Mouse (Mus musculus) lung, embryonic 16.5 days (tissue): ENCODE measurements around the gene Ifrd2. TPM values are rescaled to one million over a fixed set of nuclear protein-coding genes. Genes with fewer than 3 reads are reported as not detected.

Source experiments
- ATAC-seq: fragments of 200-750 bp; cut with Nextera tagmentation; 2 replicates; pipeline ENCODE4 v1.8.0; 2017; ENCODE audit warnings: low read depth, mild to moderate bottlenecking, moderate library complexity
- H3K27ac ChIP-seq: fragments of 300-500 bp; sonication (generic); 2 replicates; pipeline ENCODE4 v1.5.1; 2014; ENCODE audit warnings: mild to moderate bottlenecking, control low read depth, low read length
- H3K27me3 ChIP-seq: fragments of 300-500 bp; sonication (generic); 2 replicates; pipeline ENCODE4 v1.6.1; 2014; ENCODE audit warnings: low read depth, low read length, mixed read lengths; ENCODE audit not compliant: control insufficient read depth, insufficient read depth
- H3K36me3 ChIP-seq: fragments of 300-500 bp; sonication (generic); 2 replicates; pipeline ENCODE4 v1.6.1; 2014; ENCODE audit warnings: low read length; ENCODE audit not compliant: control insufficient read depth, insufficient read depth
- H3K4me1 ChIP-seq: fragments of 300-500 bp; sonication (generic); replicated peaks from 2 replicates; pipeline ENCODE4 v1.6.1; 2014; ENCODE audit warnings: low read length, mixed read lengths; ENCODE audit not compliant: control insufficient read depth, insufficient read depth
- H3K4me2 ChIP-seq: fragments of 300-500 bp; sonication (generic); 2 replicates; pipeline ENCODE4 v1.6.1; 2014; ENCODE audit warnings: low read depth, low read length, control low read depth
- H3K4me3 ChIP-seq: fragments of 300-500 bp; sonication (generic); 2 replicates; pipeline ENCODE4 v1.5.1; 2014; ENCODE audit warnings: mild to moderate bottlenecking, low read length, control low read depth
- H3K9ac ChIP-seq: fragments of 300-500 bp; sonication (generic); 2 replicates; pipeline ENCODE4 v1.6.1; 2014; ENCODE audit warnings: low read length, control low read depth
- H3K9me3 ChIP-seq: fragments of 300-500 bp; sonication (generic); 2 replicates; pipeline ENCODE4 v1.6.1; 2016; ENCODE audit warnings: low read length; ENCODE audit not compliant: control insufficient read depth
- WGBS: fragments of 180-500 bp; shearing (Covaris S2); extraction: QIAGEN DNeasy Blood & Tissue Kit; methylation state at CpG from one replicate; pipeline ENCODE4 v1.1.7; 2014; 5-methylcytosine and 5-hydroxymethylcytosine counted together
- polyA plus RNA-seq: library from polyadenylated mRNA; unstranded; fragments of >200 nt; fragmentation: Nextera tagmentation; extraction: Ambion mirVana; gene quantifications from 2 replicates; pipeline ENCODE4 v1.2.1, GENCODE M21; 2015

The Ifrd2 gene
- polyA plus RNA-seq, 1 experiment from 2014 or later, result 44.1 TPM

DNA sequence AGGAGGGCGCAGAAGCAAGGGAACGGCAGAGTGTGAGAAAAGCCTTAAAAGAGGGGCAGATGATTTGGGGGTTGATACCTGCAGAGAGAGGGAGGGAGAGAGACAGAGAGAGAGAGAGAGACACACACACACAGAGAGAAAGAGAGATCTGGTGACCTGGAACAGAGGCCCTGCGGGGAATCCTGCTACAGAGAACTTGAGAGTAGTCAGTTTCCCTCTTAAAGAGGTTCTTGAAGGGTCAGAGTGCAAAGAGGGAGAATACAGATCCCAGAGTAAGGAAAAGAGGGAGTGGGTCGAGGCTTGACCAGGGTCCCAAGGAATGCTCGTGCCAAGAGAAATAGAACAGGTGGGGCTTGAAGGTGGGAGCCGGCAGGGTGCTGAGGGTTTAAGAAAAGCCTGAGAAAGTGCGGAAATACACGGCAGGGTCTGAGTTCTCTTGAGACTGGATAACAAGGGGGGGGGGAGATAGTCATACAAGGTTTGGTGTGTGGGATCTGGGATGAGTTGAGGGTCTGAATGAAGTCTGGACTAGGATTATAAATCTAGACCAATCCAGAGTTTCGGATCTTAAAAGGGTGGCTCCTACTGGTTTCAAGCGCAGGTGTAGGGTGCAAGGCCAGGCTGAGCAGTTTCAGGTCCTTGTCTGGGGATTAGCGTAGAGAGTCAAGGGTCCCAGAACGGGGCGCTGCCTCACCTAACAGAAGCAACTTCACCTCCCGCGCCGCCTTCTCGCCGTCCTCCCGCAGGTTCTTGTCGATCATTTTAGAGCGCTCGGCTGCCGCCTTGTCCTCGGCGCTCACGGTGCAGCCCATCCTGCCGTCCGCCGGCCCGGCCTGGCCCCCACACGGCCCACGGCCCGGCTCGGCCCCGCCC lies 47.2 kb downstream of the Ifrd2 start:
- WGBS, result under 1% methylated on average over 33 of the region's 35 CpGs
- H3K27ac ChIP-seq, result peak overlapping the region; percentile 95
- peak overlapping the region; percentile 98 for H3K9ac ChIP-seq
- no peaks in the 10 kb centered on the region for H3K9me3 ChIP-seq
- H3K4me2 ChIP-seq, result peak overlapping the region; percentile 97
- peaks cover 42% of the 10 kb centered on the region for H3K4me1 ChIP-seq
- H3K4me3 ChIP-seq, result peak overlapping the region; percentile 96
- H3K36me3 ChIP-seq, result 0 out of 2 replicates have a peak, but pooled peaks cover 4% of the 10 kb centered on the region
- no peaks in the 10 kb centered on the region for H3K27me3 ChIP-seq
- ATAC-seq, result no peak

DNA sequence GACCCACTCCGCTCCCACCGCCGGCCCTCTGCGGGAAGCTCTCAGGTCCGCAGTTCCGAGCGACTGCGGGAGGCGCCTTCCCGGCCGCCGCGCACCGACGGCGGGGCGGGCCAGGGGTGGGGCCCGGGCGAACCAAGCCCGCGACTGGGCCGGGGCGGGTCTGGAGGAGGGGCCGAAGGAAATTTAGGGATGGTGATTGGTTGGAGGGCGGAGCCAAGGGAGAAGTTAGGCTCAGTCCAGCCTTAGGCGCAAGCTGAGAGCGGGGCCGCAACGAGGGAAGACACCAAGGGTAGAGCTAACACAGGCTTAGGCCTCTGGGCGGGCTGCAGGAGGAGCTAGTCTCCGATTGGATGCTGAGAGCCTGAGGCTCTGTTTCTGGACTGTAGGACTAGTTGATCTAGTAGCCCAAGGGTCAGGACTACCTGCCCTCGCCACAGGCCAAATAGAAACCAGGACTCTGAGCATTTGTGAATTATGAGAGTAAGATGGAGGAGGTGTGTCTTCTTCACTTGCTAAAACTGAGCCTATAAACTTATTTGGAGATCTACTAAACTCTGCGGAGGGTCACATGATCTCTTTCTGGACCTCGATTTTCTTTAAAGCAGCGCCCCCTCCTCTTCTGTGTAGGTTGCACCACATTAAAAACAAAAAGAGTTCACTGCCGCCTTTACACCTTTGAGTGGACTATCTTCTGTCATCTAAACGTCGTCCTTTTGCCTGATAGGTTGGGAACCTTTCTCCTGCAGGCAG lies 48.0 kb downstream of the Ifrd2 start, which contains the start of gene Gnai2:
TSS of gene Gnai2 (minus strand) at position 89 of the 750 bp plus-strand sequence.
- H3K4me1 ChIP-seq, result peaks cover 34% of the 10 kb centered on the region
- H3K4me3 ChIP-seq, result peak within 1 kb of the TSS; percentile 96
- H3K27me3 ChIP-seq, result no peaks in the 10 kb centered on the region
- H3K4me2 ChIP-seq, result peak within 1 kb of the TSS; percentile 97
- 2% methylated on average over 35 of the region's 38 CpGs for WGBS
- peak within 1 kb of the TSS; percentile 98 for H3K9ac ChIP-seq
- no peaks in the 10 kb centered on the region for H3K9me3 ChIP-seq
- H3K27ac ChIP-seq, result peak within 1 kb of the TSS; percentile 95
- peak; percentile 96 for ATAC-seq
- H3K36me3 ChIP-seq, result 0 out of 2 replicates have a peak, but pooled peaks cover 4% of the 10 kb centered on the region

DNA sequence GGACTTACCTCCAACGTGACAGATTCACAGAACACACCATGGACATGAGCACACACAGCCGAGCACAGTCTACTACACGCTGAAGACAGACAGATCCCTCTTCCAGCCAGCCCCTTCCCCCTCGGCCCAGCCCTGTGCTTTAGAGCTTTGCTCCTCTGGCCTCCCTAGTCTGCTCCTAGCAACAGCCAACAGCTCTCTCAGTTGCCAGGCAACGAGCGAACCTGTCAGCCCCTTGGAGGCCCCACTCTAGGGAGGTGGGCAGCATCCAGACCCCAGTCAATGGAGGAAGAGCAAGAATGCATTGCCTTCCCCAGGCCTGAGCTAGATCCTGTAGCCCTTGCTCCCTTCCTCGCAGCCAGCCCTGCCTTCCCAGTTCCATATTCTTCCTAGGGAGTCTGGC lies 49.6 kb downstream of the Ifrd2 start:
- Histone ChIP-seq H3K4me1 (peaks cover 17% of the 10 kb centered on the region), H3K9me3 (no peaks in the 10 kb centered on the region), H3K4me3 (no peak overlapping the region), H3K36me3 (no peaks in the 10 kb centered on the region), H3K4me2 (no peak overlapping the region), H3K9ac (no peak overlapping the region), H3K27me3 (no peaks in the 10 kb centered on the region), H3K27ac (no peak overlapping the region)
- 18% methylated on average over 7 of the region's 7 CpGs for WGBS
- no peak for ATAC-seq

DNA sequence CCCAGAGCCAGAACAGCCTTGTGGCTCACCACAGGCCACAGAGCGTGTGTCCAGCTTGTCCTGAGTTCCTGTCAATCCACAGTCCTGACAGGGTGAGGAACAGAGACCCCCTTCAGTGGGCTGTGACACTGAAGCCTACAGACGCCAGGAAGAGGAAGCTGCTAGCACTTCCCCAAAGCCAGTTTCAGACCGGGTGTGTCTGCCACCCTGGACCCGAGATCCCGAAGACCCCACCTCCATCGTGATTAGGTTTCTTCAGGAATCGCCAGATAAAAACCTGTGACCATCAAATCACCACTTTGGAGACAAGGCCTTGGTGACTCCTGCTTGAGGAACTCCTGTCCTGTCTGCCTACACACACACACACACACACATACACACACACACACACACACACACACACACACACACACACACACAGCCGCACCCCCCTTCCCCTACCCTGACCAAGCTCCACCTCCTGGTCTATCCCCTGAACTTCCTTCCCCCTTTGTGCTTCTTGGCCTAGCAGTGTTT lies 52.9 kb downstream of the Ifrd2 start:
- Histone ChIP-seq H3K4me2 (no peak overlapping the region), H3K9ac (no peak overlapping the region), H3K36me3 (no peaks in the 10 kb centered on the region), H3K27me3 (no peaks in the 10 kb centered on the region), H3K4me1 (peaks cover 14% of the 10 kb centered on the region), H3K27ac (no peak overlapping the region), H3K4me3 (no peak overlapping the region), H3K9me3 (no peaks in the 10 kb centered on the region)
- ATAC-seq, result no peak
- 31% methylated on average over 8 of the region's 8 CpGs for WGBS

DNA sequence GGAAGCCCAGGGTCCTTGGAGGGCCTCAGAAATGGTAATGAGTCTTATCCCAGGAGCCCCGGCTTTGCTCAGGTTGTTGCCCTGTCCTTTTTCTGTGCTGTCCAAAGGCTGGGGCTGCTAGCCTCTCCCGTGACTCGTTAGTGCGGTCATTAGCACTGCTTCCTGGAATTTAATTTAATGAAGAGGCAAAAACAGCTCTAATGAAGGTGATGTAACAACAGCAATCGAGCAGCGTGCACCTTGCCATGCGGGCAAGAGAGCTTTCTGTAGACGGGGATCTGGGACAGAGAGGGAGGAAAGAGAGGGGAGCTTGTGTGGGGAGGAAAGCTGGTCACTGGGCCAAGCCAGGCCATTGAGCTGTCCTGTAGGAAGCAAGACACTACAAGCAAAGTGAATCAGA lies 54.2 kb downstream of the Ifrd2 start:
- no peak overlapping the region for H3K4me3 ChIP-seq
- no peak for ATAC-seq
- H3K4me2 ChIP-seq, result no peak overlapping the region
- no peaks in the 10 kb centered on the region for H3K36me3 ChIP-seq
- no peaks in the 10 kb centered on the region for H3K27me3 ChIP-seq
- H3K9me3 ChIP-seq, result no peaks in the 10 kb centered on the region
- no peak overlapping the region for H3K27ac ChIP-seq
- 69% methylated on average over 8 of the region's 8 CpGs for WGBS
- H3K9ac ChIP-seq, result no peak overlapping the region
- peaks cover 8% of the 10 kb centered on the region; the same call in 1 of the 2 replicates for H3K4me1 ChIP-seq

Other genes starting within 250 kb of the Ifrd2 start
- 11.5 and 12.4 TPM in 2 replicates for gene Hemk1, start 249.3 kb upstream of the Ifrd2 start, polyA plus RNA-seq
- 0.83 and 0.85 TPM in 2 replicates for gene 6430571L13Rik, start 247.0 kb upstream of the Ifrd2 start, polyA plus RNA-seq
- 0.38 and 0.60 TPM in 2 replicates for gene Cacna2d2, start 188.0 kb upstream of the Ifrd2 start, polyA plus RNA-seq
- gene Tmem115, start 53.7 kb upstream of the Ifrd2 start, polyA plus RNA-seq, result 39.0 and 39.4 TPM in 2 replicates
- 27.6 and 32.9 TPM in 2 replicates for gene Cyb561d2, start 45.4 kb upstream of the Ifrd2 start, polyA plus RNA-seq
- 41.9 and 43.7 TPM in 2 replicates for gene Nprl2, start 45.4 kb upstream of the Ifrd2 start, polyA plus RNA-seq
- 16.7 and 19.7 TPM in 2 replicates for gene Zmynd10, start 40.3 kb upstream of the Ifrd2 start, polyA plus RNA-seq
- gene Rassf1, start 36.1 kb upstream of the Ifrd2 start, polyA plus RNA-seq, result 55.4 and 58.5 TPM in 2 replicates
- gene Tusc2, start 24.4 kb upstream of the Ifrd2 start, polyA plus RNA-seq, result 35.6 and 41.6 TPM in 2 replicates
- gene Hyal2, start 19.7 kb upstream of the Ifrd2 start, polyA plus RNA-seq, result 101 and 102 TPM in 2 replicates
- 10.1 and 13.8 TPM in 2 replicates for gene Hyal1, start 10.7 kb upstream of the Ifrd2 start, polyA plus RNA-seq
- 22.3 and 23.0 TPM in 2 replicates for gene Naa80, start 8.8 kb upstream of the Ifrd2 start, polyA plus RNA-seq
- 0.97 and 1.6 TPM in 2 replicates for gene Hyal3, start 6.8 kb upstream of the Ifrd2 start, polyA plus RNA-seq
- 11.8 and 12.5 TPM in 2 replicates for gene Sema3b, start 21.6 kb downstream of the Ifrd2 start, polyA plus RNA-seq
- 457 and 458 TPM in 2 replicates for gene Gnai2, start 47.7 kb downstream of the Ifrd2 start, polyA plus RNA-seq
- gene Slc38a3, start 81.9 kb downstream of the Ifrd2 start, polyA plus RNA-seq, result 4.5 and 5.4 TPM in 2 replicates
- 0.65 and 1.2 TPM in 2 replicates for gene Gnat1, start 92.1 kb downstream of the Ifrd2 start, polyA plus RNA-seq
- gene Sema3f, start 122.8 kb downstream of the Ifrd2 start, polyA plus RNA-seq, result 10.4 and 11.8 TPM in 2 replicates
- gene Rbm5, start 183.4 kb downstream of the Ifrd2 start, polyA plus RNA-seq, result 212 and 220 TPM in 2 replicates